Mouse (Mus musculus): ENCODE data around the gene Ly6g6f. TPM values are rescaled to one million over a fixed set of nuclear protein-coding genes. Genes with fewer than 3 reads are reported as not detected.
"Not testable (repeated sequence)": the region's sequence is repeated elsewhere in the genome, so short reads cannot be mapped to it uniquely, and the experiment has no call there.

Ly6g6f gene
- polyA plus RNA-seq, 1 experiment, result 1.2 TPM

DNA sequence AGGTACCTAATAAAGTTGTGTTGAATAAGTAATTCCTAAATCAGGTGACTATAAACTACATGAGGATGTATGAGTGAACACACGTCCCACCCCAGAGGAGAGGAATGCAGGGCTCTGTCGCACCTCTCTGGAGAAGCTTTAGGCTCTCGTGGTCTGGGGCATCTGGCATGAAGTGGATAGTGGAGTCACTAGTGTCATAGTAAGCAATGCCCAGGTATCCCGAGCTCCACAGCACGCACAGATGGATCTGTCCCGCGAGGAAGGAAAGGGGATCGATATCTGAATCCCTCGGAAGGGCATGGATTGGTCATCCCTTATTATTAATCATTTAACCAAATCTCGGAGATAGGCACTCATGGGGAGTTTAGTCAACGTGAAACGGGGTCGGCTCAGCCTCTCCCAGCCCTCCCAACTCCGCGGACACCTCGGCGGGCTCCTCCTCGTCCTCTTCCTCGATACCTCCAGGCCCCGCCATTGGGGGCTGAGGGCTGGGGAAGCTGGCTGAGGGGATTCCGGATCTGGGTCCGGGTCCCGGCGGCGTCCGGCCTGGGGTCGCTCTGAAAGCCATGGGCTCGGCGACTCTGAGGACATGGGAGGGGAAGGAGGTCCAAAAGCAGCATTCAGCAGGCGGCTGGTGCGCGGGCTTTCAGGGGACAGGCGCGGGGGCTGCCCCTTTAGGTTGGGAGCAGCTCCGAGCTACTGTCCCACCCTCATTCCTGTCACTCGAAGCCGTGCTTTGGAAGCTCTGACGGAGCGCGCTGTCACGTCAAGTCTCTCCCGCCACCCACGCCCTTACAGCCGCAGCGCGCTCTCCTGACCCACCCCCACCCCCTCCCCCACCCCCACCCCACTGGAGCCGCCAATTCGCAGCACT is 39.4 kb downstream of the Ly6g6f start:
- peak overlapping the region; percentile 86 for H3K4me3 ChIP-seq (ENCODE audit: control insufficient read depth, low read depth, low read length)
- peak overlapping the region; percentile 73 for H3K27ac ChIP-seq (ENCODE audit: control insufficient read depth, insufficient read depth, low read depth, low read length)
- peaks cover 2% of the 10 kb centered on the region; the same call in 1 of the 2 replicates for H3K27me3 ChIP-seq (ENCODE audit: control insufficient read depth, insufficient read depth, low read length)
- H3K4me1 ChIP-seq (ENCODE audit: control insufficient read depth, insufficient read depth, low read length), result peaks cover 17% of the 10 kb centered on the region
- TF ChIP-seq CTCF (IDR thresholded peaks at IDR 0.05; ENCODE audit: control insufficient read depth, insufficient read depth, insufficient replicate concordance, low read depth, low read length) (no peak), POLR2A (IDR thresholded peaks at IDR 0.05; ENCODE audit: control insufficient read depth, low read depth, low read length) (peak; percentile 63; the same call in 1 of the 2 replicates)
- H3K36me3 ChIP-seq (ENCODE audit: control insufficient read depth, insufficient read depth, low read length), result no peaks in the 10 kb centered on the region

DNA sequence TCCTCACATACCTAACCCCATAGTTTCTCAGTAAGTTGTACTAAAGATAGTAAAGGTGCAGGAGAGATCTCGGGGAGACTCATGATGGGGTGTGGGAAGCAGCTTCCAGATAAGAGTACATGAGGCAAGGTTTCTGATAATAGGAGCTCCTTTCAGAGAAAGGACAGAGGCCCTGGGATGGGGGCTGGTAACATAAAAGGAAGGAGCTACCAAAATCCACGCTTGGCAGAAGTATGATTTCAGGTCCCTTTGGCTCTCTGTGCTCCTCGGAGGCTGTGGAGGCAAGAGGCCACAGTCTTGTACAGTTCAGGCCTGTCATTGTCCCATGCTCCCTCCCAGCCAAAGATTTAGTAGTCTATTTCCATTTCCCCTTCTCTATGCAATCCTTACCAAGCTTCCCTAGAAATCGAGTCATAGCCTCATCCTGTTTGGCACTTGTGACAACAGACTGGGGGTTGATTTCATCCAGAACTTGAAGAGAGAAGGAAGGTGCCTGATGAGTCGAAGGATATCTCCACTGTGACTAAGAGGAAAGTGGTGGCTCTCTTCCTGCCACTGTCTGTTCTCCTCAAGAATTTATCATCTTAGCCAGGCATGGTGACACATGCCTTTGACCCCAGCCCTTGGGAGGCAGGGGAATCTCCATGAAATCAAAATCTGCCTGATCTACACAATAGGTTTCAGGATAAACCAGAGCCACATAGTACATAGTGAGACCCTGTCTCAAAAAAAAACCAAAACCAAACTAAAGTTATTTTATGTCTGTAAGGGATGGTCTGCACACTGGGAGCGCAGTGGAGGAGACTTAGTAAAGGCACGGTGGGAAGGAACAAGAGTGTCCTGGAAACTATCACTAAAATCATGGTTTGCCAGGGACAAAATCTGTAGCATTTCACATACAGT is 40.3 kb downstream of the Ly6g6f start:
- Histone ChIP-seq H3K27me3 (ENCODE audit: control insufficient read depth, insufficient read depth, low read length) (peaks cover 2% of the 10 kb centered on the region; the same call in 1 of the 2 replicates), H3K4me3 (ENCODE audit: control insufficient read depth, low read depth, low read length) (no peak overlapping the region), H3K36me3 (ENCODE audit: control insufficient read depth, insufficient read depth, low read length) (no peaks in the 10 kb centered on the region), H3K27ac (ENCODE audit: control insufficient read depth, insufficient read depth, low read depth, low read length) (peak overlapping the region; percentile 43; the same call in 1 of the 2 replicates), H3K4me1 (ENCODE audit: control insufficient read depth, insufficient read depth, low read length) (peaks cover 12% of the 10 kb centered on the region)
- TF ChIP-seq CTCF (IDR thresholded peaks at IDR 0.05; ENCODE audit: control insufficient read depth, insufficient read depth, insufficient replicate concordance, low read depth, low read length), result no peak
- no peak for TF ChIP-seq POLR2A (IDR thresholded peaks at IDR 0.05; ENCODE audit: control insufficient read depth, low read depth, low read length)

DNA sequence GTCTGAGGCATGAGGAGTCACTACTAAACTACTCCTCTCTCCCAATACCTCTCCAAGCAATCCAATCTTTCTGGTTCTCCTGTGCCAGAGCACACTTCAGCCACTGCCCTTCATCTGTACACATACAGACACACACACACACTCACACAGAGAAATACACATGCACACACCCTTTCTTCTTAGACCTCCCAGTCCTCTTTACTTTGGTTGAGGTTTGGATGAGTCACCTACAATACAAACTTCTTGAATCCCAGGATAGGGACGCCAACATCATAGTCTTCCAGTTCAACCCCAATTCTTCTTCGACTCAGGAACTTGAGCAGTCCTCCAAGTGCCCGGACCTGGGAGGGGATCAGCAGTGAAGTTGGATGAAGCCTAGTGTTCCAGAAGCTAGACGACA is 41.6 kb downstream of the Ly6g6f start:
- no peaks in the 10 kb centered on the region for H3K36me3 ChIP-seq (ENCODE audit: control insufficient read depth, insufficient read depth, low read length)
- no peaks in the 10 kb centered on the region for H3K27me3 ChIP-seq (ENCODE audit: control insufficient read depth, insufficient read depth, low read length)
- no peak overlapping the region for H3K4me3 ChIP-seq (ENCODE audit: control insufficient read depth, low read depth, low read length)
- TF ChIP-seq POLR2A (IDR thresholded peaks at IDR 0.05; ENCODE audit: control insufficient read depth, low read depth, low read length) (no peak), CTCF (IDR thresholded peaks at IDR 0.05; ENCODE audit: control insufficient read depth, insufficient read depth, insufficient replicate concordance, low read depth, low read length) (no peak)
- no peak overlapping the region for H3K27ac ChIP-seq (ENCODE audit: control insufficient read depth, insufficient read depth, low read depth, low read length)
- H3K4me1 ChIP-seq (ENCODE audit: control insufficient read depth, insufficient read depth, low read length), result peaks cover 5% of the 10 kb centered on the region

DNA sequence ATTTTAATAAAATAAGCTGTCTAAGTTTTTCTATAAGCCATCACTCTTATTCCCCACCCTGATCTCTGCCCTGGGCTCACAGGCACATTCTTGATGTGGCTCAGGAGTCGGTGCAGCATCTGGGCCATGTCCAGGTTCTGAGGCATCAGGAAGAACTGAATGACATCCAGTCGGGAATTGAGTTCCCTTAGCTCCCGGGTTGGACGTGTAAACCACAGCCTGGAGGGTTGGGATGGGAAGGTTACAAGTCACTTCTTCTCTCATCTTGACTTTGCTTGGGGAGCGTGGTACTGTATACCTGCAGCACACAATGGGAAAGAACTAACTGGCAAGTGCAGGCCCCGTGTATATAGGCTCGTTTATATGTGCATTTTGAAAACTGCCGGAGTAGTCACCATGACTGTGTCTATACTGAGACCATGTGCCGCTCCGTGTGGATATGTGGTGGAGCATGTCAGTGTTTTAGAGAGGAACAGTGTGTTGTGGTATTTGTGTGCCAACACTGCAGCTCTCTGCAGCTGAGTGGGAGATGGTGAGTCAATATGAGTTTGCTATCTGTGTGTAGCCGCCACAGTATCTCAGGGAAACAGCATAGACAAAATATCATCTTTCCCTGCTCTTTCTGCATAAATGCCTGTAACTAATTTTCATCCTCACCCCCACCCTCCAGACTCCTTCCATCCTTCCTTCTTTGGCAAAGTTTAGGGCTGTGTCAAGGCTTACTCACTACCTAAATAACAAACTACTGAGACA is 46.1 kb downstream of the Ly6g6f start:
- Histone ChIP-seq H3K27me3 (ENCODE audit: control insufficient read depth, insufficient read depth, low read length) (no peaks in the 10 kb centered on the region), H3K4me3 (ENCODE audit: control insufficient read depth, low read depth, low read length) (no peak overlapping the region), H3K27ac (ENCODE audit: control insufficient read depth, insufficient read depth, low read depth, low read length) (no peak overlapping the region), H3K36me3 (ENCODE audit: control insufficient read depth, insufficient read depth, low read length) (no peaks in the 10 kb centered on the region), H3K4me1 (ENCODE audit: control insufficient read depth, insufficient read depth, low read length) (no peaks in the 10 kb centered on the region)
- TF ChIP-seq POLR2A (IDR thresholded peaks at IDR 0.05; ENCODE audit: control insufficient read depth, low read depth, low read length) (no peak), CTCF (IDR thresholded peaks at IDR 0.05; ENCODE audit: control insufficient read depth, insufficient read depth, insufficient replicate concordance, low read depth, low read length) (no peak)

DNA sequence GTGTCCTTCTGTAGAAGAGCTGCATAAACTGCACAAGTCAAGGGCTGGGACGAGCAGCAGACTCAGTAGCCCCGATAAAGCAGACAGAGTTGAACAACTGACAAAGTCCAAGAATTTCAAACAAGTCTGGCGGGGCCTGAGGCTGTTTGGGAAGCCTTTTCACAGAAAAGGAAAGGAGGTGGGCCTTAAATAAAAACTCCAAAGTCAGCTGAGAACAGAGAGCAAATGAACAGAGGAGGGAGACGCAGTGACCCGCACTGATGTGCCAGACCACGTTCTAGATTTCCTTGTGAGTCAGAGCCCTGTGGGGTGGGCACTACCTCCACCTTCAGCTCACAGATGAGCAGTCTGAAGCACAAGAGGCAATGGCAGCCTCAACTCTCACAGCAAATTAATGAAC is 50.5 kb downstream of the Ly6g6f start:
- Histone ChIP-seq H3K36me3 (ENCODE audit: control insufficient read depth, insufficient read depth, low read length) (no peaks in the 10 kb centered on the region), H3K27me3 (ENCODE audit: control insufficient read depth, insufficient read depth, low read length) (no peaks in the 10 kb centered on the region), H3K4me3 (ENCODE audit: control insufficient read depth, low read depth, low read length) (no peak overlapping the region), H3K27ac (ENCODE audit: control insufficient read depth, insufficient read depth, low read depth, low read length) (no peak overlapping the region; the same call in 1 of the 2 replicates), H3K4me1 (ENCODE audit: control insufficient read depth, insufficient read depth, low read length) (peaks cover 2% of the 10 kb centered on the region; the same call in 1 of the 2 replicates)
- TF ChIP-seq POLR2A (IDR thresholded peaks at IDR 0.05; ENCODE audit: control insufficient read depth, low read depth, low read length), result no peak
- no peak for TF ChIP-seq CTCF (IDR thresholded peaks at IDR 0.05; ENCODE audit: control insufficient read depth, insufficient read depth, insufficient replicate concordance, low read depth, low read length)

DNA sequence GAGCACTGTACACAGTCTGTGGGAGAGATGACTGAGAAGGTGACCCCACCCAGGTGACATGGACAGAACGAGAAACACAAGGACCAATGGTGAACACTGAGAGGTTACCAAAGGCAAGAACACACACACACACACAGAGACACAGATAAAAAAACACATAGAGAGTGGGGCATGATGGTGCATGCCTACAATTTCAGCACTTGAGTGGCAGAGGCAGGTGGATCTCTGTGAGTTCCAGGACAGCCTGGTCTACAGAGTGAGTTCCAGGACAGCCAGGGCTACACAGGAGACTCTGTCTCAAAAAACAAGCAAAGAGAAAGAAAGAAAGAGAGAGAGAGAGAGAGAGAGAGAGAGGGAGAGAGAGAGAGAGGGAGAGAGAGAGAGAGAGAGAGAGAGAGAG is 51.7 kb downstream of the Ly6g6f start:
- H3K27ac ChIP-seq (ENCODE audit: control insufficient read depth, insufficient read depth, low read depth, low read length); H3K27me3 ChIP-seq (ENCODE audit: control insufficient read depth, insufficient read depth, low read length); H3K4me1 ChIP-seq (ENCODE audit: control insufficient read depth, insufficient read depth, low read length); H3K4me3 ChIP-seq (ENCODE audit: control insufficient read depth, low read depth, low read length); H3K36me3 ChIP-seq (ENCODE audit: control insufficient read depth, insufficient read depth, low read length): not testable (repeated sequence)

All from testis, adult 2 months (tissue).